Mouse (Mus musculus) myocyte (in vitro differentiated cells): Measurements from ENCODE around the gene Sox5.

ENCODE experiments used
- CEBPB ChIP-seq: IDR thresholded peaks from 2 replicates; pipeline ENCODE4 v1.6.1; 2011; ENCODE audit warnings: mild to moderate bottlenecking, moderate library complexity; ENCODE audit not compliant: poor library complexity, insufficient read depth, severe bottlenecking
- MAX ChIP-seq: IDR thresholded peaks from one replicate; pipeline ENCODE4 v1.6.1; 2011; ENCODE audit warnings: low read depth, mild to moderate bottlenecking, control low read depth
- MYOD1 ChIP-seq, 3 experiments: IDR thresholded peaks; one replicate each; pipeline ENCODE4 v1.6.1; 2011; ENCODE audit warnings: control low read depth in 2 of 3, low read depth in 2 of 3, mild to moderate bottlenecking in 2 of 3, moderate library complexity in 1 of 3; ENCODE audit not compliant: insufficient read length in 2 of 3, control insufficient read depth in 1 of 3
- MYOG ChIP-seq, 3 experiments: IDR thresholded peaks; one replicate each; pipeline ENCODE4 v1.6.1; 2011; ENCODE audit warnings: control low read depth in 2 of 3, low read depth in 2 of 3, mild to moderate bottlenecking in 2 of 3; ENCODE audit not compliant: insufficient read length in 2 of 3, control insufficient read depth in 1 of 3, insufficient read depth in 1 of 3
- POLR2A ChIP-seq: IDR thresholded peaks from one replicate; pipeline ENCODE4 v1.6.1; 2011; ENCODE audit warnings: low read depth, mild to moderate bottlenecking, control low read depth, moderate library complexity; ENCODE audit not compliant: insufficient read length
- SRF ChIP-seq: IDR thresholded peaks from one replicate; pipeline ENCODE4 v1.6.1; 2011; ENCODE audit warnings: low read depth; ENCODE audit not compliant: control insufficient read depth, insufficient read length
- TCF12 ChIP-seq: IDR thresholded peaks from one replicate; pipeline ENCODE4 v1.6.1; 2011; ENCODE audit warnings: mild to moderate bottlenecking, control low read depth; ENCODE audit not compliant: poor library complexity, insufficient read depth, severe bottlenecking
- USF1 ChIP-seq: IDR thresholded peaks from one replicate; pipeline ENCODE4 v1.6.1; 2011; ENCODE audit warnings: low read depth, mild to moderate bottlenecking, control low read depth, moderate library complexity

DNA sequence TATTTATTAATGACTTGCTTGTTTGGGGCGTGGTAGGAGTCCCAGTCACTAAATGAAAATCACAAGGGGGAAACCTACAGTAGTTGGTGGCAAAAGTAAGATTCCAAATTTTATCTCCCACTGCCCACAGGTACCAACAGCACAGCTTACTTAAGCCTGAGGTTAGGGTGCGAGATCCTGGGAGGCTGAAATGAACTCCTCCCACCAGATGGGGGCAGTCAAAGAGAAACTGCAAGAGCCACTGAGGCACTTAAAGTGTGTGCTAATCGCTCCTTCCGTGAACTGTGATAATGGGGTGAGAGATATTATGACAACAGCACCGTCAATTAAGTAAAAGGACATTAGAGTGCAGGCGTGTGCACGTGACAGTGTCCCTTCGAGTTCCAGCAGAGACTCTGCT, 232.8 kb downstream of the Sox5 start:
- TF ChIP-seq POLR2A (no peak), MYOG (IDR thresholded peaks at IDR 0.05; ENCODE audit: control insufficient read depth in 1 of 3, insufficient read depth in 1 of 3, insufficient read length in 2 of 3, low read depth in 2 of 3) (no peak), USF1 (no peak), CEBPB (no peak), MYOD1 (IDR thresholded peaks at IDR 0.05; ENCODE audit: control insufficient read depth in 1 of 3, insufficient read length in 2 of 3, low read depth in 2 of 3) (no peak), SRF (no peak), MAX (no peak), TCF12 (no peak)
